Mouse (Mus musculus) hindbrain, embryonic 14.5 days (tissue): ENCODE data around the gene Eea1. TPM values are rescaled to one million over a fixed set of nuclear protein-coding genes. Genes with fewer than 3 reads are reported as not detected.

ENCODE experiments used
- ATAC-seq: fragments of 200-750 bp; cut with Nextera tagmentation; 2 replicates; pipeline ENCODE4 v1.8.0; 2017; ENCODE audit warnings: moderate number of reproducible peaks, mild to moderate bottlenecking, moderate TSS enrichment, moderate library complexity; ENCODE audit not compliant: low FRiP score
- DNase-seq: peaks from one replicate; pipeline ENCODE4 v3.0.0-alpha.2; 2015; ENCODE audit warnings: low spot score
- H3K27ac ChIP-seq: fragments of 300-500 bp; sonication (generic); 2 replicates; pipeline ENCODE4 v1.5.1; 2014; ENCODE audit warnings: mild to moderate bottlenecking, moderate library complexity
- H3K27me3 ChIP-seq: fragments of 300-500 bp; sonication (generic); 2 replicates; pipeline ENCODE4 v1.6.1; 2014; ENCODE audit warnings: mild to moderate bottlenecking, low read length, mixed read lengths; ENCODE audit not compliant: control insufficient read depth, insufficient read depth
- H3K36me3 ChIP-seq: fragments of 300-500 bp; sonication (generic); replicated peaks from 2 replicates; pipeline ENCODE4 v1.6.1; 2014; ENCODE audit not compliant: control insufficient read depth, insufficient read depth
- H3K4me1 ChIP-seq: fragments of 300-500 bp; sonication (generic); replicated peaks from 2 replicates; pipeline ENCODE4 v1.6.1; 2014; ENCODE audit warnings: antibody characterized with exemption, low read length, mixed read lengths; ENCODE audit not compliant: control insufficient read depth, insufficient read depth
- H3K4me2 ChIP-seq: fragments of 300-500 bp; sonication (generic); replicated peaks from 2 replicates; pipeline ENCODE4 v1.6.1; 2014; ENCODE audit warnings: mild to moderate bottlenecking, moderate library complexity
- H3K4me3 ChIP-seq: fragments of 300-500 bp; sonication (generic); replicated peaks from 2 replicates; pipeline ENCODE4 v1.5.1; 2014; ENCODE audit warnings: mild to moderate bottlenecking, low read length
- H3K9ac ChIP-seq: fragments of 300-500 bp; sonication (generic); 2 replicates; pipeline ENCODE4 v1.6.1; 2014
- H3K9me3 ChIP-seq: fragments of 300-500 bp; sonication (generic); 2 replicates; pipeline ENCODE4 v1.6.1; 2016; ENCODE audit warnings: low read length; ENCODE audit not compliant: control insufficient read depth
- whole genome bisulfite sequencing: fragments of 180-500 bp; shearing (Covaris S2); extraction: QIAGEN DNeasy Blood & Tissue Kit; methylation state at CpG from one replicate; pipeline ENCODE4 v1.1.7; 2014; 5-methylcytosine and 5-hydroxymethylcytosine counted together
- polyA plus RNA-seq: library from polyadenylated mRNA; unstranded; fragments of >200 nt; fragmentation: Nextera tagmentation; extraction: Ambion mirVana; gene quantifications from 2 replicates; pipeline ENCODE4 v1.2.1, GENCODE M21; 2014

Gene Eea1
- polyA plus RNA-seq, 1 experiment from 2014 or later: 29.3 TPM

- DNase-seq (no peak), ATAC-seq (no peak)
- H3K9ac ChIP-seq: no peak overlapping the region
- H3K9me3 ChIP-seq: no peaks in the 10 kb centered on the region
- peaks cover 20% of the 10 kb centered on the region for H3K4me1 ChIP-seq
- no peak overlapping the region for H3K4me2 ChIP-seq
- no peak overlapping the region for H3K27ac ChIP-seq
- 94% methylated on average over 1 of the region's 1 CpGs for WGBS
- H3K36me3 ChIP-seq: no peaks in the 10 kb centered on the region
- no peak overlapping the region for H3K4me3 ChIP-seq
- no peaks in the 10 kb centered on the region for H3K27me3 ChIP-seq
These were observed 4.6 kb downstream of the Eea1 start for GRCm38 (mm10) chr10:95945086-95945485.

DNA sequence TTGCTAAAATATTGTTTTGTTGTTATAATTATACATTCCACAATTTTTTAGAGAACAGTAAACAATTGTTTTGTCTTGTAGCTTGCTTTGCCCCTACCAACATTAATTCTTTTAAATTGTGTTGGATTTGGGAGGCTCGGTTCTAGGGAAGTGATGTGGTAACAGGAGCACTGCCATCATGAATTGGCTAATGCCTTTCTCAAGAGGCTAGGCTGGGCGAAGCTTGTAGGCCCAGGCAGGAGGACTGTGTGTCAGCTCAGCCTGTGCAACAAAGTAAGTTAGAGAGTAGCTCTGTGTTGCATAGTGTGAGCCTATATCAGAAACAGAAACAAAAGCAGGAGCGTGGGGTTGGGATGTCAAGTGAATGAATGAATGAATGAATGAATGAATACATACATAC is 9.0 kb downstream of the Eea1 start:
- Histone ChIP-seq H3K4me1 (no peaks in the 10 kb centered on the region), H3K4me3 (no peak overlapping the region), H3K9me3 (no peaks in the 10 kb centered on the region), H3K27me3 (no peaks in the 10 kb centered on the region), H3K36me3 (no peaks in the 10 kb centered on the region), H3K9ac (no peak overlapping the region), H3K27ac (no peak overlapping the region), H3K4me2 (no peak overlapping the region)
- ATAC-seq (no peak), DNase-seq (no peak)
- WGBS: 91% methylated on average over 3 of the region's 3 CpGs

- no peak overlapping the region for H3K27ac ChIP-seq
- H3K36me3 ChIP-seq: no peaks in the 10 kb centered on the region
- H3K9ac ChIP-seq: no peak overlapping the region
- H3K4me2 ChIP-seq: no peak overlapping the region
- no peaks in the 10 kb centered on the region for H3K4me1 ChIP-seq
- no peak for DNase-seq
- H3K4me3 ChIP-seq: no peak overlapping the region
- no peaks in the 10 kb centered on the region for H3K27me3 ChIP-seq
- 91% methylated on average over 5 of the region's 5 CpGs for WGBS
- ATAC-seq: no peak
- H3K9me3 ChIP-seq: no peaks in the 10 kb centered on the region
These were observed 9.7 kb downstream of the Eea1 start for GRCm38 (mm10) chr10:95950194-95950593.

GRCm38 (mm10) chr10:95950797-95951196 is 10.3 kb downstream of the Eea1 start:
- DNase-seq: no peak
- WGBS: 92% methylated on average over 4 of the region's 4 CpGs
- Histone ChIP-seq H3K9me3 (no peaks in the 10 kb centered on the region), H3K4me3 (no peak overlapping the region), H3K4me1 (no peaks in the 10 kb centered on the region), H3K9ac (no peak overlapping the region), H3K4me2 (no peak overlapping the region), H3K36me3 (no peaks in the 10 kb centered on the region), H3K27ac (no peak overlapping the region), H3K27me3 (no peaks in the 10 kb centered on the region)
- no peak for ATAC-seq

GRCm38 (mm10) chr10:95951346-95951745 is 10.9 kb downstream of the Eea1 start:
- Histone ChIP-seq H3K4me2 (no peak overlapping the region), H3K9ac (no peak overlapping the region), H3K4me1 (no peaks in the 10 kb centered on the region), H3K27ac (no peak overlapping the region), H3K9me3 (no peaks in the 10 kb centered on the region), H3K27me3 (no peaks in the 10 kb centered on the region), H3K36me3 (no peaks in the 10 kb centered on the region), H3K4me3 (no peak overlapping the region)
- peak; percentile 49 for DNase-seq
- ATAC-seq: no peak
- WGBS: 82% methylated on average over 2 of the region's 2 CpGs

DNA sequence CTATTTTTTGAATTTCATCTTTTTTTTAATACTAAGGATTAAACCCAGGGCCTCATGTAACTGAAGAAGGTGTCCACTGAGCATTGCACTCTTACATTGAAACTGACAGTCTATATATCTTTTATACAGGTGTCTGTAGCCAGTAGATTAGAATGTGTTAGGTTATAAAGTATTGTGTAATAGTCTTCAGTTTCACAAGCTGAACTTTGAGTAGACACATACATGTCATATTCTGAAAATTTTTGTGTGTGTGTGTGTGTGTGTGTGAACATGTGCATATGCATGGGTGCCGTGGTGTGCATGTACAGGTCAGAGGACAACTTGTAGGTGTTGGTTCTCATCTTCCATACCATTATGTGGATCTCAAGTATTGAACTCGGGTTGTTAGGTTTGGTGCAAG is 16.2 kb downstream of the Eea1 start:
- Histone ChIP-seq H3K36me3 (no peaks in the 10 kb centered on the region), H3K27ac (no peak overlapping the region), H3K27me3 (no peaks in the 10 kb centered on the region), H3K4me2 (no peak overlapping the region), H3K4me3 (no peak overlapping the region), H3K9ac (no peak overlapping the region), H3K9me3 (no peaks in the 10 kb centered on the region), H3K4me1 (no peaks in the 10 kb centered on the region)
- ATAC-seq: no peak
- no peak for DNase-seq
- WGBS: 95% methylated on average over 2 of the region's 2 CpGs

- H3K9me3 ChIP-seq: no peaks in the 10 kb centered on the region
- H3K4me2 ChIP-seq: no peak overlapping the region
- 59% methylated on average over 1 of the region's 1 CpGs for WGBS
- no peak overlapping the region for H3K27ac ChIP-seq
- no peak for DNase-seq
- no peak for ATAC-seq
- H3K27me3 ChIP-seq: no peaks in the 10 kb centered on the region
- no peak overlapping the region for H3K9ac ChIP-seq
- H3K4me1 ChIP-seq: no peaks in the 10 kb centered on the region
- no peaks in the 10 kb centered on the region for H3K36me3 ChIP-seq
- H3K4me3 ChIP-seq: no peak overlapping the region
These were observed 17.1 kb downstream of the Eea1 start for GRCm38 (mm10) chr10:95957574-95957973.

GRCm38 (mm10) chr10:95964679-95965078 is 24.2 kb downstream of the Eea1 start:
- Histone ChIP-seq H3K27ac (no peak overlapping the region), H3K27me3 (no peaks in the 10 kb centered on the region), H3K36me3 (no peaks in the 10 kb centered on the region), H3K9me3 (no peaks in the 10 kb centered on the region), H3K4me2 (no peak overlapping the region), H3K4me1 (no peaks in the 10 kb centered on the region), H3K4me3 (no peak overlapping the region), H3K9ac (no peak overlapping the region)
- WGBS: 90% methylated on average over 1 of the region's 1 CpGs
- DNase-seq (no peak), ATAC-seq (no peak)

- H3K4me1 ChIP-seq: no peaks in the 10 kb centered on the region
- H3K4me3 ChIP-seq: no peak overlapping the region
- no peaks in the 10 kb centered on the region for H3K36me3 ChIP-seq
- ATAC-seq (no peak), DNase-seq (no peak)
- H3K4me2 ChIP-seq: no peak overlapping the region
- no peaks in the 10 kb centered on the region for H3K9me3 ChIP-seq
- WGBS: 93% methylated on average over 1 of the region's 1 CpGs
- H3K9ac ChIP-seq: no peak overlapping the region
- no peak overlapping the region for H3K27ac ChIP-seq
- no peaks in the 10 kb centered on the region for H3K27me3 ChIP-seq
These were observed 29.2 kb downstream of the Eea1 start for GRCm38 (mm10) chr10:95969694-95970093.

DNA sequence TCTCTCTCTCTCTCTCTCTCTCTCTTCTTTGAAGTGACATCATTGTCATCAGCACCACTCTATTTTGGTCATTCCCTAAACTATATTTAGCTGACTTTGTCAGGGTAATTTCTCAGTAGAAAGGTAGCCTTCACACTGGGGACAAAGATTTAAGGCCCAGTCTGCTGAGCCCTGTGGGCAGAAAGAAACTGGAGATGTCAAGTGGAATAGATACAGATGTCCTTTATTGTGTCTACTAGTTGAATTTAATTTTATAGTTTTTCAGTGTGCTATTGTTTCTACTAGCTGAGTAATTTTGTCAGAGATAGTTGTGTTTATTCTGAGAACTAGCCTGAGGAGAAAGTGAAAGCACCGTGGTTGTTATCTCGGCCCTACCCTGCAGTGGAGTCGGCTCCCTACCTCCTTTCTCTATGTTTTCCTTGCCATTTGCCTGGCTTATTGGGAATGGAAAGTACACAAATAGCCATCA is 30.3 kb downstream of the Eea1 start:
- H3K27me3 ChIP-seq: no peaks in the 10 kb centered on the region
- WGBS: 94% methylated on average over 3 of the region's 3 CpGs
- no peaks in the 10 kb centered on the region for H3K4me1 ChIP-seq
- no peak for ATAC-seq
- DNase-seq: no peak
- H3K9ac ChIP-seq: no peak overlapping the region
- H3K9me3 ChIP-seq: no peaks in the 10 kb centered on the region
- H3K4me2 ChIP-seq: no peak overlapping the region
- H3K27ac ChIP-seq: no peak overlapping the region
- no peak overlapping the region for H3K4me3 ChIP-seq
- no peaks in the 10 kb centered on the region for H3K36me3 ChIP-seq
